Comparison of ENCODE assay signal across 8 mouse cellular contexts in the genomic region with DNA sequence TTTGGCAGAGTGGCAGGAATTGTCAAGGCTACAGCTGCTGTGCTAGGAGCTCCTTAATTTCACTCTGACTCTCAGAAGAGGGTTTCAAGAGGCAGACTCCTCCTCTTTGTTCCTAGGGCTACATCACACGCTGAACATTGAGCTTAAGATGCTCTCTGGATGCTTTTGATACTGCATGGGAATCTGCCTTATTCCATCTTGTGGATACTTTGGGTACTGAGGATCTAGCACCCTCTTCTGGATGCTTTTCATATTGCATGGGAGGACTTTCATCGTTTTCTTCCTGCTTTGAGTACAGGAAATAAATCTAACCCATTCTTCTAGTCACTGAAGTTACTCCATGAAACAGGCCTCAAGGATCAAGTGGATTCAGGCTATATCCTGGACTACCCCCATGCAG.
DNase-seq lines count a peak whose midpoint lies in the region; ATAC-seq and TF ChIP-seq lines count a peak whose summit lies in the region.

No protein-coding gene starts in this region.

- H3K27ac ChIP-seq in liver, embryonic 14.5 days, result no peak overlapping the region
- H3K27ac ChIP-seq in neural tube, embryonic 14.5 days (ENCODE audit: low read depth, low read length), result no peak overlapping the region

- H3K4me3 ChIP-seq in liver, embryonic 14.5 days (ENCODE audit: insufficient read depth in 1 of 2, low read depth in 2 of 2, low read length in 2 of 2), result no peak overlapping the region
- no peak overlapping the region for H3K4me3 ChIP-seq in neural tube, embryonic 14.5 days (ENCODE audit: low read depth, low read length)

- 11% methylated on average over 2 of the region's 2 CpGs for WGBS in liver, embryonic 14.5 days (ENCODE audit: insufficient replicate concordance)
- 2% methylated on average over 2 of the region's 2 CpGs for WGBS in neural tube, embryonic 14.5 days

- no peaks in the 10 kb centered on the region for H3K4me1 ChIP-seq in liver, embryonic 14.5 days (replicated peaks; ENCODE audit: control insufficient read depth in 2 of 2, insufficient read depth in 2 of 2, low read length in 1 of 2)
- no peaks in the 10 kb centered on the region for H3K4me1 ChIP-seq in neural tube, embryonic 14.5 days (ENCODE audit: control insufficient read depth, insufficient read depth, low read length)

- no peaks in the 10 kb centered on the region for H3K36me3 ChIP-seq in liver, embryonic 14.5 days (replicated peaks; ENCODE audit: control insufficient read depth, insufficient read depth, low read depth)
- H3K36me3 ChIP-seq in neural tube, embryonic 14.5 days (ENCODE audit: control insufficient read depth, insufficient read depth, low read length), result no peaks in the 10 kb centered on the region

- H3K27me3 ChIP-seq in liver, embryonic 14.5 days (ENCODE audit: control insufficient read depth, insufficient read depth, low read length), result no peaks in the 10 kb centered on the region
- no peaks in the 10 kb centered on the region for H3K27me3 ChIP-seq in neural tube, embryonic 14.5 days (ENCODE audit: control insufficient read depth, insufficient read depth, low read length)

- no peak for ATAC-seq in liver, embryonic 14.5 days (ENCODE audit: insufficient read depth)
- peak; percentile 88 for ATAC-seq in neural tube, embryonic 14.5 days (ENCODE audit: low read depth)
- no peak for ATAC-seq in megakaryocyte, adult 5-6 weeks (ENCODE audit: poor library complexity, severe bottlenecking)

- no peak overlapping the region for H3K9ac ChIP-seq in liver, embryonic 14.5 days (replicated peaks)
- no peak overlapping the region for H3K9ac ChIP-seq in neural tube, embryonic 14.5 days (replicated peaks; ENCODE audit: low read depth, low read length)

- peak; percentile 53 for TF ChIP-seq CTCF in liver, embryonic 14.5 days (IDR thresholded peaks at IDR 0.05; ENCODE audit: low read depth)

- no peak overlapping the region for H3K4me2 ChIP-seq in liver, embryonic 14.5 days (ENCODE audit: low read depth)
- H3K4me2 ChIP-seq in neural tube, embryonic 14.5 days (ENCODE audit: low read depth, low read length), result no peak overlapping the region

- no peak for DNase-seq in liver, embryonic 14.5 days (ENCODE audit: low read depth in 3 of 3, low spot score in 3 of 3)
- DNase-seq in liver, result no peak
- DNase-seq in c-Kit-positive CD71-positive TER-119-negative erythroid progenitor cells, embryonic 14.5 days (ENCODE audit: low read depth), result peak; percentile 3
- peak; percentile 68 for DNase-seq in forelimb bud, embryonic 11.5 days (ENCODE audit: low read depth, low spot score)
- peak; percentile 64 for DNase-seq in layer of hippocampus, adult 9-10 months (ENCODE audit: low spot score)
- no peak for DNase-seq in ovary, postnatal 36 days (ENCODE audit: low spot score)

- H3K9me3 ChIP-seq in liver, embryonic 14.5 days (ENCODE audit: control insufficient read depth, low read length), result no peaks in the 10 kb centered on the region
- no peaks in the 10 kb centered on the region for H3K9me3 ChIP-seq in neural tube, embryonic 14.5 days (ENCODE audit: control insufficient read depth, low read length)

- no peak for TF ChIP-seq EP300 in liver, embryonic 14.5 days (IDR thresholded peaks at IDR 0.05; ENCODE audit: low read depth)

Comparison
In these comparisons a context has a peak if more than half of its experiments do, and no peak if none do; other contexts are left out.
1. DNase-seq: peak in c-Kit-positive CD71-positive TER-119-negative erythroid progenitor cells, embryonic 14.5 days (single experiment), forelimb bud, embryonic 11.5 days (single experiment) and layer of hippocampus, adult 9-10 months (single experiment); none in liver, embryonic 14.5 days (0 of 3), liver (single experiment) and ovary, postnatal 36 days (single experiment).